Mouse (Mus musculus): ENCODE measurements around the gene Usp17lb.
"Not testable (repeated sequence)": the region's sequence is repeated elsewhere in the genome, so short reads cannot be mapped to it uniquely, and the experiment has no call there.

The Usp17lb gene

DNA sequence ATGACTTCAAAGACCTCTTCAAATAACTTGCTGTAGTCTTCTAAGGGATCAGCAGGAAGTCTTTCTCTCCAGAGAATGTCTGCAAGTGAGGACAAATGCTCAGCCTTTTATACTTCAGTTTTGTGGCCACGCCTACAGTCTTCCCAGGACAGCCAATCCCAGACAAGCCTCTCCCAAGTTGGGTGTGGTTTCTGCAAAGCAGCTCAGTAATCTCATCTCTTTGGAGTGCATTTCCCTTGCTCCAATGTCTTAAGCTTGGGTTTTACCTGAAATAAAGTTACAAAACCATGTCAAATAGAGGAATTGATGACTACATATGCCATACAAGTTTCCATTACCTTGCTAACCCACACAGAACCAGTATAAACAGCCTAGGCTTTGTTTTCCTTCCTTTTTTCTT lies at the start of gene Usp17lb:
TSS of gene Usp17lb (minus strand) at position 101 of the 400 bp plus-strand sequence.
- DNase-seq, result no peak

DNA sequence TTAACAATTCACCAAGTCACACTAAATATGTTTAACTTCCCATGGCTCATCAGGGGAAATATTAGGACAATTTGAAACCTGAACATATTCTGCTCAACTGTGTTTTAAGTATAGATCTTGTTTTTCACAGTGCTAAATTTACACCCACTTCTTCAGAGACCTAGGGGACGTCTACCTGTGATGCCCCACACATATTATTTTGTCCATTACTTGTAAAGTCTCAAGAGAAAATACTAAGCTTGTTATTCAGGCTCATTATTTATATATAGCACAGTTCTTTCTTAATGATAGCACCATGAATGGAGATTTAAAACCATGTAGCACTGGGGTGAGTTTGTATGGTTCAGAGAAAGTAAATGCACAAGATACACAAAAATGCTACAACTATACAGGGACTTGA lies 35.3 kb upstream of the Usp17lb start, which contains the start of gene Olfr665:
TSS of gene Olfr665 (plus strand) at position 301 of the 400 bp plus-strand sequence.
- DNase-seq, result no peak

DNA sequence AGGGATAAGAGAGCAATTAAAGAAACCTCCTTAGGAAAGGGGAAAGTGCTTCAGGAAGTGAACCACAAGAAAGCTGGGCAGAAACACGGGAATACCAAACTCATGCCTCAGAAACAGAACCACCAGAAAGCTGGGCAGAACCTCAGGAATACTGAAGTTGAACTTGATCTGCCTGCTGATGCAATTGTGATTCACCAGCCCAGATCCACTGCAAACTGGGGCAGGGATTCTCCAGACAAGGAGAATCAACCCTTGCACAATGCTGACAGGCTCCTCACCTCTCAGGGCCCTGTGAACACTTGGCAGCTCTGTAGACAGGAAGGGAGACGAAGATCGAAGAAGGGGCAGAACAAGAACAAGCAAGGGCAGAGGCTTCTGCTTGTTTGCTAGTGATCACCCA lies 19.0 kb upstream of the Usp17lb start:
- no peak for DNase-seq

DNA sequence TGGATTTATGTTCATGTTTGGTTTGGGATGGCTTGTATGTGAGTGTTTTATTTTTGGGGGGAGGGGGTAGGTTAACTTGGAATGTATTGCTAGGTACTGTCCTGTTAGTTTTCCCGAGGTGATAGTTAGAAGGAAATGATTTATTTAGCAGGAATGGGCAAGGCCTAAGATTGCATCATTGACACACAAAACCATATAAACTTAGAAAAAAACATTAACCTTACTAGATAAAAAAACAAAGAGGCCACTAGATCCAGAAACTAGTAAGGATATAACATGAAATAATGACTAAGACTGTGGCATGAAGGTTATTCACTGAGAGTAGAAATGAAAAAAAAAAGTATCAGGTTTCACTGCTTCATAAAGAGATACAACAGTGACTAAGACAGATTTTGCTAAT lies 15.3 kb upstream of the Usp17lb start:
- DNase-seq, result no peak

DNA sequence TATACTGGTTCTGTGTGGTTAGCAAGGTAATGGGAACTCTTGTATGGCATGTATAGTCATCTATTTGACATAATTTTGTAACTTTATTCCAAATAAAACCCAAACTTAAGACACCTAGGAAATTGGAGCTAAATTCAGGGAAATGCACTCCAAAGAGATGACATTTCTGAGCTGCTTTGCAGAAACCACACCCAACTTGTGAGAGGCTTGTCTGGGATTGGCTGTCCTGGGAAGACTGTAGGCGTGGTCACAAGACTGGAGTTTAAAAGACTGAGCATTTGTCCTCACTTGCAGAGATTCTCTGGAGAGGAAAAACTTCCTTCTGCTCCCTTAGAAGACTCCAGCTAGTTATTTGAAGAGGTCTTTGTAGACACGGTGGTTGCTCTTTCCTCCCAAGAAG lies 14.3 kb upstream of the Usp17lb start, which contains the start of gene Usp17la:
TSS of gene Usp17la (plus strand) at position 301 of the 400 bp plus-strand sequence.
- not testable (repeated sequence) for DNase-seq

DNA sequence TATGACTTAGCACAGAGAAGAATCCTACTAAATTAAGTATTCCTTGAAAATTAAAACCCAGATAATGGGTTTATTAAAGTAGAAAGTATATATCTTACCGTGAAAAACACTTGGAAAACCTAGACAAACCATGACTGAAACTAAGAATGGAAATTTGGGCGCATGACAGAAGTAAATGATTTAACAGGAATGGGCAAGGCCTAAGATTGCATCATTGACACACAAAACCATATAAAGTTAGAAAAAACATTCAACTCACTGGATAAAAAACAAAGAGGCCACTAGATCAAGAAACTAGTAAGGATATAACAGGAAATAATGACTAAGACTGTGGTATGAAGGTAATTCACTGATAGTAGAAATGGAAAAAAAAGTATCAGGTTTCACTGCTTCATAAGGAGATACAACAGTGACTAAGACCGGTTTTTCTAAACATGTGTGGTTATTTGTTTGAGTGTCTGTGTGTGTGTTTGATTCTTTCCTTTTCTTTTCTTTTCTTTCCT lies 12.9 kb upstream of the Usp17lb start:
- DNase-seq, result no peak

DNA sequence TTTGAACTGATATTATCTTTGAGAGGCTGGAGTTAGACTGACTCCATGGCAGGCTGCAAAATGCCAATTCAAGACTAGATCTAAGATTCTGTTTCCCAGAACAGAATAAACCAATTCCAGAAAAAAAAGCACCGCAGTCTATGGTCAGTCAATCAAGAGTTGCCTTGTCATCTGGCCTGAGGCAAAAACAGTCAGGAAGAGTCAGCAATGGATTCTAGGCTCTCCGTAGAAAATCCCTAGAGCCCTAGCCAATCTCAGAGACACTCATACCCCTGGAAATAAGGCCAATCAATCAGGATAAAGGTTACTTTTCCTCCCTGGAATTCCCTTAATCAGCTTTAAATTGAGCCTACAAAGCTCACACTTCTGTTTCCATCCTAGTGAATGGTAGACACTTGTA lies 9.1 kb upstream of the Usp17lb start:
- DNase-seq, result not testable (repeated sequence)

DNA sequence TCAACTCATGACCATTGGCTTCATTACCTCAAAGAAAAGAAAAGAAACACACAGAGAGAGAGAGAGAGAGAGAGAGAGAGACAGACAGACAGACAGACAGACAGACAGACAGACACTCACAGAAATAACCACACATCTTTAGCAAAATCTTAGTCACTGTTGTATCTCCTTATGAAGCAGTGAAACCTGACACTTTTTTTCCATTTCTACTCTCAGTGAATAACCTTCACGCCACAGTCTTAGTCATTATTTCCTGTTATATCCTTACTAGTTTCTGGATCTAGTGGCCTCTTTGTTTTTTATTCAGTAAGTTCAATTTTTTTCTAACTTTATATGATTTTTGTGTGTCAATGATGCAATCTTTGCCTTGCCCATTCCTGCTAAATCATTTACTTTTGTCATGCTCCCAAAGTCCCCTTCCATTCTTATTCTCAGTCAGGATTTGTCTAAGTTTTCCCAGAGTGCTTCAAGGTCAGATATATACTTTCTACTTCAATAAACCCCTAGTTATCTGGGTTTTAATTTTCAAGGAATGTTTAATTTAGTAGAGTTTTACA lies 1.4 kb upstream of the Usp17lb start:
- no peak for DNase-seq

DNA sequence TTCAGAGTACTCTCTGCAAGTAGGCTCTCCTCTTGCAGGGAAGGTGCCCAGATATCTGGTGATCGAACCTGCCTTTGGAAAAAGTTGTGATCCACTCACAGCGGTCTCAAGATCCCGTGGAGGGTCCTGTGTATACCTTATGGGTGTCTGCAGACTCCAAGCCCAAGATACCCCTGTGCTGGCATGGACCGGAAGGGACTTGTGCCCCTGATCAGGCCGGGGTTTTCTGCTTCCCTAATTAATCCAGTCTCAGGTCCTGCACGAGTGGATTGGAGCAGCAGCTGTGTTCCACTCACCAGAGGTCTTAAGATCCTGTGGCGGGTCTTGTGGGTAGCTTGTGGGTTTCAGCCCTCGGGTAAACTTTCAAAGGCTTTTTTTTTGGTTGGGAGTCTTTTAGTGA lies 32.1 kb downstream of the Usp17lb start:
- not testable (repeated sequence) for DNase-seq

DNA sequence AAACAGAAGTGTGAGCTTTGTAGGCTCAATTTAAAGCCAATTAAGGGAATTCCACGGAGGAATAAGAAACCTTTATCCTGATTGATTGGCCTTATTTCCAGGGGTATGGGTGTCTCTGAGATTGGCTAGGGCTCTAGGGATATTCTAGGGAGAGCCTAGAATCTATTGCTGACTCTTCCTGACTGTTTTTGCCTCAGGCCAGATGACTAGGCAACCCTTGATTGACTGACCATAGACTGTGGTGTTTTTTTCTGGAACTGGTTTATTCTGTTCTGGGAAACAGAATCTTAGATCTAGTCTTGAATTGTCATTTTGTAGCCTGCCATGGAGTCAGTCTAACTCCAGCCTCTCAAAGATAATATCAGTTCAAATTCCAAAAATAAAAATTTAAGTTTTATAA lies 51.6 kb downstream of the Usp17lb start:
- no peak for DNase-seq
